Mouse (Mus musculus): ENCODE results near the gene Cebpe. TPM values are rescaled to one million over a fixed set of nuclear protein-coding genes. Genes with fewer than 3 reads are reported as not detected.

The Cebpe gene
- total RNA-seq, 1 experiment from 2014 or later, result 7.2 TPM

- no peak for ATAC-seq (replicated peaks; ENCODE audit: insufficient number of reproducible peaks, low FRiP score, low TSS enrichment, poor library complexity, severe bottlenecking)
Measured at GRCm38 (mm10) chr14:54687251-54687650, 24.7 kb downstream of the Cebpe start.

GRCm38 (mm10) chr14:54686522-54687143 lies 25.3 kb downstream of the Cebpe start, which contains the start of gene Acin1:
TSS of gene Acin1 (minus strand) at chr14:54686931.
- ATAC-seq (replicated peaks; ENCODE audit: insufficient number of reproducible peaks, low FRiP score, low TSS enrichment, poor library complexity, severe bottlenecking), result peak; percentile 95

- ATAC-seq (replicated peaks; ENCODE audit: insufficient number of reproducible peaks, low FRiP score, low TSS enrichment, poor library complexity, severe bottlenecking), result peak; percentile 45; the same call in 1 of the 2 replicates
Measured at GRCm38 (mm10) chr14:54686063-54686521, 25.9 kb downstream of the Cebpe start, which contains the start of gene 1700123O20Rik. TSS of gene 1700123O20Rik (plus strand) at chr14:54686216.

GRCm38 (mm10) chr14:54685471-54685870 lies 26.5 kb downstream of the Cebpe start:
- no peak for ATAC-seq (replicated peaks; ENCODE audit: insufficient number of reproducible peaks, low FRiP score, low TSS enrichment, poor library complexity, severe bottlenecking)

- no peak for ATAC-seq (replicated peaks; ENCODE audit: insufficient number of reproducible peaks, low FRiP score, low TSS enrichment, poor library complexity, severe bottlenecking)
Measured at GRCm38 (mm10) chr14:54682396-54682795, 29.6 kb downstream of the Cebpe start.

- no peak for ATAC-seq (replicated peaks; ENCODE audit: insufficient number of reproducible peaks, low FRiP score, low TSS enrichment, poor library complexity, severe bottlenecking)
Measured at GRCm38 (mm10) chr14:54678657-54679304, 33.2 kb downstream of the Cebpe start.

GRCm38 (mm10) chr14:54676290-54676689 lies 35.7 kb downstream of the Cebpe start:
- ATAC-seq (replicated peaks; ENCODE audit: insufficient number of reproducible peaks, low FRiP score, low TSS enrichment, poor library complexity, severe bottlenecking), result no peak

GRCm38 (mm10) chr14:54674317-54674716 lies 37.7 kb downstream of the Cebpe start:
- no peak for ATAC-seq (replicated peaks; ENCODE audit: insufficient number of reproducible peaks, low FRiP score, low TSS enrichment, poor library complexity, severe bottlenecking)

GRCm38 (mm10) chr14:54669381-54669780 lies 42.6 kb downstream of the Cebpe start:
- no peak for ATAC-seq (replicated peaks; ENCODE audit: insufficient number of reproducible peaks, low FRiP score, low TSS enrichment, poor library complexity, severe bottlenecking)

GRCm38 (mm10) chr14:54664477-54665222 lies 47.3 kb downstream of the Cebpe start:
- ATAC-seq (replicated peaks; ENCODE audit: insufficient number of reproducible peaks, low FRiP score, low TSS enrichment, poor library complexity, severe bottlenecking), result 0 out of 2 replicates have a peak, but pooled peaks have one; percentile 31

Other genes starting within 250 kb of the Cebpe start
- 49.1 to 94.7 TPM (median 53.7 TPM) in 3 replicates for gene Lrp10, start 248.0 kb downstream of the Cebpe start, total RNA-seq (2017)
- 0.68 TPM in 1 of 3 replicates, not detected in the others for gene Rem2, start 236.1 kb downstream of the Cebpe start, total RNA-seq (2017)
- gene Prmt5, start 194.6 kb downstream of the Cebpe start, total RNA-seq (2017), result 16.6 to 25.4 TPM (median 16.8 TPM) in 3 replicates
- gene Haus4, start 157.6 kb downstream of the Cebpe start, total RNA-seq (2017), result 22.6 to 36.0 TPM (median 32.4 TPM) in 3 replicates
- 0.43 to 2.9 TPM (median 0.67 TPM) in 3 replicates for gene Ajuba, start 134.6 kb downstream of the Cebpe start, total RNA-seq (2017)
- 0.21 to 3.2 TPM (median 2.4 TPM) in 3 replicates for gene 4931414P19Rik, start 106.2 kb downstream of the Cebpe start, total RNA-seq (2017)
- 30.4 to 56.5 TPM (median 43.4 TPM) in 3 replicates for gene Psmb5, start 94.2 kb downstream of the Cebpe start, total RNA-seq (2017)
- gene Psmb11, start 90.7 kb downstream of the Cebpe start, total RNA-seq (2017), result not detected in 3 replicates
- gene Gm17606, start 71.2 kb downstream of the Cebpe start, total RNA-seq (2017), result not detected in 3 replicates
- gene Cdh24, start 70.8 kb downstream of the Cebpe start, total RNA-seq (2017), result 0.48 to 2.6 TPM in 2 of 3 replicates, not detected in the other
- 24.1 to 34.0 TPM (median 32.3 TPM) in 3 replicates for gene 1700123O20Rik, start 26.0 kb downstream of the Cebpe start, total RNA-seq (2017)
- gene Acin1, start 25.2 kb downstream of the Cebpe start, total RNA-seq (2017), result 259 to 427 TPM (median 322 TPM) in 3 replicates
- 0.67 TPM in 1 of 3 replicates, not detected in the others for gene Gm29776, start 13.3 kb downstream of the Cebpe start, total RNA-seq (2017)
- gene Slc7a8, start 69.8 kb upstream of the Cebpe start, total RNA-seq (2017), result 2.8 to 7.0 TPM (median 4.5 TPM) in 3 replicates
- gene Rnf212b, start 102.0 kb upstream of the Cebpe start, total RNA-seq (2017), result not detected in 3 replicates
- gene Homez, start 158.8 kb upstream of the Cebpe start, total RNA-seq (2017), result 2.1 to 16.7 TPM (median 5.1 TPM) in 3 replicates
- gene Ppp1r3e, start 165.4 kb upstream of the Cebpe start, total RNA-seq (2017), result 1.3 to 2.7 TPM in 2 of 3 replicates, not detected in the other
- 2.2 to 9.0 TPM (median 4.0 TPM) in 3 replicates for gene Bcl2l2, start 171.2 kb upstream of the Cebpe start, total RNA-seq (2017)
- gene Gm20521, start 171.3 kb upstream of the Cebpe start, total RNA-seq (2017), result 3.0 to 3.6 TPM in 2 of 3 replicates, not detected in the other
- gene Pabpn1, start 180.3 kb upstream of the Cebpe start, total RNA-seq (2017), result 141 to 211 TPM (median 184 TPM) in 3 replicates
- gene Slc22a17, start 201.0 kb upstream of the Cebpe start, total RNA-seq (2017), result 0.85 to 1.4 TPM (median 1.1 TPM) in 3 replicates
- not detected in 3 replicates for gene Efs, start 214.0 kb upstream of the Cebpe start, total RNA-seq (2017)
- not detected in 3 replicates for gene Il25, start 220.5 kb upstream of the Cebpe start, total RNA-seq (2017)
- gene Cmtm5, start 224.1 kb upstream of the Cebpe start, total RNA-seq (2017), result not detected in 3 replicates

Measured in monocyte, adult 5-6 weeks (primary cell).